Mouse (Mus musculus) heart, embryonic 12.5 days (tissue): ENCODE results near the gene Prkd1. TPM values are rescaled to one million over a fixed set of nuclear protein-coding genes. Genes with fewer than 3 reads are reported as not detected.

Source experiments
- ATAC-seq: fragments of 200-750 bp; cut with Nextera tagmentation; 2 replicates; pipeline ENCODE4 v1.8.0; 2017; ENCODE audit warnings: moderate TSS enrichment, moderate library complexity; ENCODE audit not compliant: insufficient number of reproducible peaks, low FRiP score
- H3K27ac ChIP-seq: fragments of 300-500 bp; sonication (generic); 2 replicates; pipeline ENCODE4 v1.5.1; 2016; ENCODE audit warnings: mild to moderate bottlenecking, moderate library complexity; ENCODE audit not compliant: poor library complexity, severe bottlenecking
- H3K27me3 ChIP-seq: fragments of 300-500 bp; sonication (generic); replicated peaks from 2 replicates; pipeline ENCODE4 v1.6.1; 2016; ENCODE audit warnings: mild to moderate bottlenecking, moderate library complexity
- H3K36me3 ChIP-seq: fragments of 300-500 bp; sonication (generic); 2 replicates; pipeline ENCODE4 v1.6.1; 2016; ENCODE audit warnings: mild to moderate bottlenecking, moderate library complexity
- H3K4me1 ChIP-seq: fragments of 300-500 bp; sonication (generic); replicated peaks from 2 replicates; pipeline ENCODE4 v1.6.1; 2016; ENCODE audit warnings: mild to moderate bottlenecking
- H3K4me2 ChIP-seq: fragments of 300-500 bp; sonication (generic); 2 replicates; pipeline ENCODE4 v1.6.1; 2016; ENCODE audit warnings: mild to moderate bottlenecking, moderate library complexity
- H3K4me3 ChIP-seq: fragments of 300-500 bp; sonication (generic); 2 replicates; pipeline ENCODE4 v1.5.1; 2016; ENCODE audit warnings: mild to moderate bottlenecking
- H3K9ac ChIP-seq: fragments of 300-500 bp; sonication (generic); 2 replicates; pipeline ENCODE4 v1.6.1; 2016; ENCODE audit warnings: mild to moderate bottlenecking, moderate library complexity
- H3K9me3 ChIP-seq: fragments of 300-500 bp; sonication (generic); replicated peaks from 2 replicates; pipeline ENCODE4 v1.6.1; 2016; ENCODE audit warnings: mild to moderate bottlenecking, moderate library complexity
- WGBS: fragments of 180-500 bp; shearing (Covaris S2); methylation state at CpG from one replicate; pipeline ENCODE4 v1.1.7; 2016; 5-methylcytosine and 5-hydroxymethylcytosine counted together
- polyA plus RNA-seq: library from polyadenylated mRNA; unstranded; fragments of >200 nt; fragmentation: Nextera tagmentation; extraction: Ambion mirVana; gene quantifications from 2 replicates; pipeline ENCODE4 v1.2.1, GENCODE M21; 2016

Gene Prkd1
- polyA plus RNA-seq, 1 experiment from 2014 or later, result 7.7 TPM

DNA sequence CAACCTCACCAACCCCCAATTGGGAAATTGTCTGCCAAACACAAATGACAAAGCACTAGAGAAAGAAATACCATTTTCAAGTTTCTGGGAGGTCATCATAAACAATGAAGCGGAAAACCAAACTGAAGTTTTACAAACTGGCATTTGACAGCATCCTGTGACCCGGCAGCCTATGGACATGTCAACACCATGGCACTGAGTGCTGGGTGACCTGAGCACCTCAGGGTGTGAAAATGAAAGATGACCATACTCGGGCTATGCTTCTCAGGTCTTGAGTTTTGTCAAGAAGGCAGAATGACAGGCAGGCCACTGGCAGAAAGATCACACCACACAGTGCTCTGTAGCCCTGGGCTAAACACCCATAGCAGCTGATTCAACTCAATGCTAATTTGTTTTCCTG, 94.7 kb downstream of the Prkd1 start:
- no peak overlapping the region for H3K9ac ChIP-seq
- H3K27me3 ChIP-seq, result no peaks in the 10 kb centered on the region
- peaks cover 3% of the 10 kb centered on the region; the same call in 1 of the 2 replicates for H3K4me1 ChIP-seq
- no peak for ATAC-seq
- H3K36me3 ChIP-seq, result no peaks in the 10 kb centered on the region
- H3K9me3 ChIP-seq, result no peaks in the 10 kb centered on the region
- 46% methylated on average over 3 of the region's 3 CpGs for WGBS
- no peak overlapping the region for H3K27ac ChIP-seq
- H3K4me3 ChIP-seq, result no peak overlapping the region
- no peak overlapping the region for H3K4me2 ChIP-seq

DNA sequence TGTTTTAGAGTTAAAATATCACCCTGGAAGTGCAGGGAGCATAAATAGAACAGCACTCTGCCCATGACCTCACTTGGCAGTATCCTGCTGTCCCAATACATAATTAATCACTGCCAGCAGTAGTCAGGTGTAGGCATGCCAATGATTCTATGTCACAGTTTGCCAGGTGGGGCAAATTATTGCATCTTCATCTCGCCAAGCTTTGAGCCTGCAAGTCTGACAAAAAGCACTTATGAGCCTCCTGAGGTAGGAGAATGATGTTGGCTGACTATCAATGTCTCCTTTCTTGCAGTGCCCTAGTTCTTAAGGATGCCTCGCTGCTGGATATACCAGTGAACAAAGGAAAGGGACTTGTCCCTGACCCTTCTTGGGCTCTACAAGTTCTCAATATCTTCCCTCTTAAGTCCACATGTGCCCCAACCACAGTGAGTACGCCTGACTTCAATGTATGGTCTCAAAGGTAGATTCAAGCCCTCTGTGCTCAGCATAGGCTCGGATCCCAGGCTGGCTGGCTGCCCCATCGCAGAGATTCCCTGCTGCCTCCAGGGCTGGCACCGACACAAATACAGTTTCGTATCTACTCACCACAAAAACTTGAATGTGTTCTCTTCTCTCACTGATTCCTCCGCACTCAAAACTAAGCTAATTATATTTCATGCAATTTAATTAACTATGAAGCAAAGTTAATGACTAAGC, 98.9 kb downstream of the Prkd1 start:
- Histone ChIP-seq H3K27ac (no peak overlapping the region), H3K36me3 (no peaks in the 10 kb centered on the region), H3K9me3 (no peaks in the 10 kb centered on the region), H3K4me3 (no peak overlapping the region), H3K4me2 (no peak overlapping the region), H3K4me1 (peaks cover 21% of the 10 kb centered on the region), H3K27me3 (no peaks in the 10 kb centered on the region), H3K9ac (no peak overlapping the region)
- 84% methylated on average over 8 of the region's 8 CpGs for WGBS
- ATAC-seq, result no peak

DNA sequence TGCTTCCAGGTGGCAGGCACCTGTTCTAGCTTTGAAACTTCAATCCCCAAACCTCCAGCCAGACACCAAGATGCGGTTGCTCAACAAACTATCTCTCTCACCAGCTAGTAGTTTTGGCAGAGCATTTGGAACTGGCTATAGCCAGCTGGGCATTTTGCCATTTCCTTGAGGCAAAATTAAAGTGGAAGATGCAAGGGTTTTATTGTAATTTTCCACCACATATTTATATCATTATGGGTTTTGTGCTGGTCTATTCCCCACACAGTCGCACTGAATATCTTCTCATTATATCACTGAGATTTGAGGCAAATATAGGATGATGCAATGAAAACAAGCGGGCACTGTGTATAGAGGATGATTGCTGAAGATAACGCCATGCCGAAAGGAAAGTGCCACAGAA, 102.5 kb downstream of the Prkd1 start:
- H3K9me3 ChIP-seq, result no peaks in the 10 kb centered on the region
- H3K27ac ChIP-seq, result no peak overlapping the region
- H3K4me3 ChIP-seq, result no peak overlapping the region
- H3K9ac ChIP-seq, result no peak overlapping the region
- no peak for ATAC-seq
- H3K27me3 ChIP-seq, result no peaks in the 10 kb centered on the region
- H3K4me1 ChIP-seq, result peaks cover 32% of the 10 kb centered on the region
- WGBS, result 75% methylated on average over 5 of the region's 5 CpGs
- no peak overlapping the region for H3K4me2 ChIP-seq
- H3K36me3 ChIP-seq, result no peaks in the 10 kb centered on the region

DNA sequence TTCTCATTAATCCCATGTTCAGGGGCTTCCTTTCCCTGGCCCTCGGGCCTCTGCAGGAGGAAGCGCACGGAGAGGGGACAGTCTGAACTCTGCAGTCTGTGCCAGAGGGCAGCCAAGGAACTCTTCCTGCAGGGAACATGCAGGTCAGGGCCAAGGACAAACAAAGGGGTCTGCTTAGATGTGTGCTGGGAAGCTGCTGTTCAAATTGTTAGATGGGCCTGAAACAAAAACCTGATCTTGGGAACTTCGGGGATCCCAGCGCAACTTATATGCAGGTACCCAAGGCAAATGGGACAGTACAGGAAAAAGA, 103.3 kb downstream of the Prkd1 start:
- no peaks in the 10 kb centered on the region for H3K27me3 ChIP-seq
- no peak for ATAC-seq
- no peaks in the 10 kb centered on the region for H3K9me3 ChIP-seq
- H3K4me1 ChIP-seq, result peaks cover 32% of the 10 kb centered on the region
- H3K4me2 ChIP-seq, result no peak overlapping the region
- peak overlapping the region; percentile 36; the same call in 1 of the 2 replicates for H3K27ac ChIP-seq
- no peak overlapping the region for H3K9ac ChIP-seq
- H3K36me3 ChIP-seq, result no peaks in the 10 kb centered on the region
- WGBS, result 52% methylated on average over 5 of the region's 5 CpGs
- no peak overlapping the region for H3K4me3 ChIP-seq

DNA sequence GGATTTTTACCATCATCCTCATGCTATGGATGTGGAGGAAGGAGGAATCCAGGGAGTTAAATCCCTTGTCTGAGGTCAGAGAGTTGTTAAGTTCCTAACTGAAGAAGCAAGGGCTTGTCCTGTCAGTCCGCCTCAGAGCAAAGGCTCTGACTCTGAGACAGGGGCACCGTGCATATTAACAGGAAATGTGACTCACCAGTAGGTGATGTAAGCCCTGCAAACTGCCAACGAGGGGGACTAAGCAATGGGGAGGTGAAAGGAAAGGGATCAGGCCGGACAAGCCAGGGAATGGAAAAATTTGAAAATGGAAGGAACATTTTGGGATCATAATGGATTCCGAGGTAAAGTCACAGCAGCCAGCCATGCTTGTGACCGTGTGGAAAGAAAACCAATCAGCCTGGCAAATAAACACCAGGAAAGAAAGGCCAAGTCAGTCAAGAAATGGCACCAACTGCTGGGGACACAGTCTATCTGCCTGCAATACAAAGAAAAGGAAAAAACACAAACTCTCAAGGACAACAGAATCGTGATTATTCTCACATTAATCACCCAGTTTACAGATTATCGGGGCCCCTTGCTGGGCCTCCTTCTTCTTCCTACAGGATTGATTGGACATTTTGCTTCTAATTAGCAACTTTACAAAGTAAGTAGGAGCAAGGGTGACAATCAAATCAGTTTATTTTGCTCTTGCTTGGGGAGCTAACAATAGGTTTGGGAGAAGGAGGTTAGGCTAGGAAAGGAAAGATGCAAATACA, 103.9 kb downstream of the Prkd1 start:
- no peak overlapping the region; the same call in 1 of the 2 replicates for H3K4me2 ChIP-seq
- no peaks in the 10 kb centered on the region for H3K36me3 ChIP-seq
- no peak overlapping the region for H3K4me3 ChIP-seq
- no peak overlapping the region for H3K9ac ChIP-seq
- 36% methylated on average over 8 of the region's 8 CpGs for WGBS
- peak; percentile 67; the same call in 1 of the 2 replicates for ATAC-seq
- no peaks in the 10 kb centered on the region for H3K27me3 ChIP-seq
- peaks cover 32% of the 10 kb centered on the region for H3K4me1 ChIP-seq
- peak overlapping the region; percentile 36 for H3K27ac ChIP-seq
- no peaks in the 10 kb centered on the region for H3K9me3 ChIP-seq

DNA sequence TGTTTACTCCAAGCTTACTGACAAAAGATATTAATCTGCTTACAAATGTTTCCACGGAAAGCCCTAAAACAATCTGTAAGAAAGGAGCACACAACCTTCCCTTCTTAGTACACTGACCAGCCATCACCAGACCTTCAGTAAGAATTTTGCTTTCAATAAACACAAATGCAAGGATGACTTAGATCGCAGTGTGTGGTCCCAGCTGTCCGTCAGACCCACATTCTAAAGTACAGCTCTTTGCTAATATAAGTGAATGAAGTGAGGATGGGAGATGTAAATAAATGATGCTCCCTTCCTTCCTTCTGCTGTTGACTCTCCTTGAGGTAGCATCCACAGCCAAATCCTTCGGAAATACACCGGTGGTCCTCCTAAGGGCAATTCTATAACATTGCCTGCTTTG, 108.1 kb downstream of the Prkd1 start:
- Histone ChIP-seq H3K9me3 (no peaks in the 10 kb centered on the region), H3K27me3 (no peaks in the 10 kb centered on the region)

DNA sequence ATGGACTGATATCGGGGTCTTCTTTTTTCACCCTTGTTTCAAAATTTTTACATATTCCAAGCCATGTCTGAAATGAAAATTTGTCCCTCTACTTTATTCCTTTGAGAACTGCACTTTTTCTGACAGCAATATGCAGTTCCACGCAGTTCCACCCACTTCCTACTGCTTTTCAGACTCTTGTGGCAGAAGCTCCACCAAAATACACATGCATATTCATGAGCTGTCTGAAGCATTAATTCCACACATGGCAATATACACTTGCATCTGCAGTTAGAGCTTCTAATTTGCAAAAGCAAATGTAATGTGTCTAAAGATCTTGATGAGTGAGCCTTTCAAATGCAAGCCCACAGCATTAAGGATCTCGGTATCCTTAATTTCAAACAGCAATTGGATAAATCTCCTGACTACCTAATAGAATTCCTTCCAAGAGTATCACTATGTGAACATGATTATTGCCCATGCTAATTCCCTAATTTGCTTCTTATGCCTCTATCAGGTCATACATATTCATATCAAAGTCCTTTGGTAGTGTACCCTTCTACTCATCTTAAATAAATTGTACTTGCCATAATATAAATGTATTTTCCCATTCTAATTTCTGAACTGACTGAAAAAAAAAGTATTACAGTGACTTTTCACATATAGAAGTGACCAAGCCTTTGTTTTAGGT, 110.5 kb downstream of the Prkd1 start:
- Histone ChIP-seq H3K4me2 (no peak overlapping the region), H3K9ac (no peak overlapping the region), H3K27ac (no peak overlapping the region), H3K9me3 (no peaks in the 10 kb centered on the region), H3K27me3 (no peaks in the 10 kb centered on the region), H3K4me1 (no peaks in the 10 kb centered on the region), H3K36me3 (no peaks in the 10 kb centered on the region), H3K4me3 (no peak overlapping the region)
- ATAC-seq, result no peak
- WGBS, result 86% methylated on average over 3 of the region's 3 CpGs

More for the DNA sequence above, 108.1 kb downstream of the Prkd1 start:
- 81% methylated on average over 5 of the region's 5 CpGs for WGBS
- peaks cover 18% of the 10 kb centered on the region for H3K4me1 ChIP-seq
- no peak overlapping the region for H3K9ac ChIP-seq
- no peak overlapping the region for H3K4me2 ChIP-seq
- H3K27ac ChIP-seq, result no peak overlapping the region
- no peak for ATAC-seq
- no peak overlapping the region for H3K4me3 ChIP-seq
- no peaks in the 10 kb centered on the region for H3K36me3 ChIP-seq

DNA sequence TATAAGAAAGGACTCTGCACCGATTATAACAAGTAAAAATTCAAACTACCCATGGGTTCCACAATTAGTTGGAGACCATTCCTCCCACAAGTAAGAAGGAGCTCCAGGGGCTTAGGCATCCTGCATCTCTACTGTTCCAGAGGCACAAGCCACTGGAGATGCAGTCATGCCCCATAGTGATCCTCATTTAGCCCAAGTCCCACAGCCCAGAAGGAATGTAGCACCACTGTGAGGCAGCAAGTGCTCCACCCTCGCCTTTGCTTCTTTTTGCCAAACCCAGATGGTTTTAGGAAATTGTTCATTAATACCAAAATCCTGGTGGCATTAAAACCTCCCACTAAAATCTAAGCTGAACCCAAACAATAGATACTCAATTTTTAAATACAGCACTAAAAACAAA, 111.1 kb downstream of the Prkd1 start:
- WGBS, result 82% methylated on average over 2 of the region's 2 CpGs
- Histone ChIP-seq H3K27me3 (no peaks in the 10 kb centered on the region), H3K9me3 (no peaks in the 10 kb centered on the region), H3K27ac (no peak overlapping the region), H3K36me3 (no peaks in the 10 kb centered on the region), H3K4me3 (no peak overlapping the region), H3K4me2 (no peak overlapping the region), H3K9ac (no peak overlapping the region), H3K4me1 (no peaks in the 10 kb centered on the region)
- ATAC-seq, result no peak

DNA sequence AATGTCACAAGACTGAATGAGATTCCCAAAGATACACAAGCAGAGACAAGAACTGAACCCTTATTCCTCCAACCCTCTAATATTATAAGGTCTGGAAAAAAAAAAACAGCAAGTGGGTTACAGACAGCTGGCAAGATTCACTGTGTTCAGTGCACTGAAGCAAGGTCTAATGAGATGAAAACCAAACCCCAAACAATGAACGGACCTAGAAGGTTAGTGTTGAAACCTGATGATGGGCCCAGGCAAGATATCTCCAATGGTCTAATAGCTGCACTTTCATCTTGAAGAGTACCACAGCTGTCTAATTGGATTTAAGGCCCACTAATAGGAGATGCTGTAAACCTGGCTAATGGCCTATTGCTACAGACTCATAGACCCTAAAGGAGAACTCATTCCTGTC, 111.9 kb downstream of the Prkd1 start:
- Histone ChIP-seq H3K4me2 (no peak overlapping the region), H3K36me3 (no peaks in the 10 kb centered on the region), H3K9me3 (no peaks in the 10 kb centered on the region), H3K9ac (no peak overlapping the region), H3K4me1 (no peaks in the 10 kb centered on the region), H3K27me3 (no peaks in the 10 kb centered on the region), H3K27ac (no peak overlapping the region), H3K4me3 (no peak overlapping the region)
- 54% methylated on average over 1 of the region's 1 CpGs for WGBS
- no peak for ATAC-seq

DNA sequence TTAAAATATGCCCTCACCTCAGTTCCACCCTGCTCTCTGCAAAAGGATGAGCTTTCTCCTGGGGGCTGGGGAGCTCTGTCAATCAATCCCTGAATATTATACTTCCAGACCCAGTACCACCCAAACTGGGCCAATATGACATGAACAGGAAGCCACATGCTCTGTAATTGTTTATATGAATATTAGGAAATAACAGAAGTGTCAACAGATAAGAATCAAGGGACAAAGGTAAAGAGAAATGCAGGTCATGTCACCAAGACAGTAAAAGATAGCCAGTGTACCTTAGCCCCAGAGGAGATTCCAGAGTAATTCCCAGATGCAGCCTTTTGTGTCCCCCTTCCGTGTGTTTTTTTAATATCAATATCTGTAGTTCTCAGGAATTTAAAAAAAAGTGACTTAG, 120.3 kb downstream of the Prkd1 start:
- no peaks in the 10 kb centered on the region for H3K9me3 ChIP-seq
- H3K4me2 ChIP-seq, result no peak overlapping the region
- H3K9ac ChIP-seq, result no peak overlapping the region
- ATAC-seq, result no peak
- no peak overlapping the region for H3K27ac ChIP-seq
- no peaks in the 10 kb centered on the region for H3K4me1 ChIP-seq
- H3K4me3 ChIP-seq, result no peak overlapping the region
- no peaks in the 10 kb centered on the region for H3K36me3 ChIP-seq
- no peaks in the 10 kb centered on the region for H3K27me3 ChIP-seq
- 89% methylated on average over 1 of the region's 1 CpGs for whole genome bisulfite sequencing

DNA sequence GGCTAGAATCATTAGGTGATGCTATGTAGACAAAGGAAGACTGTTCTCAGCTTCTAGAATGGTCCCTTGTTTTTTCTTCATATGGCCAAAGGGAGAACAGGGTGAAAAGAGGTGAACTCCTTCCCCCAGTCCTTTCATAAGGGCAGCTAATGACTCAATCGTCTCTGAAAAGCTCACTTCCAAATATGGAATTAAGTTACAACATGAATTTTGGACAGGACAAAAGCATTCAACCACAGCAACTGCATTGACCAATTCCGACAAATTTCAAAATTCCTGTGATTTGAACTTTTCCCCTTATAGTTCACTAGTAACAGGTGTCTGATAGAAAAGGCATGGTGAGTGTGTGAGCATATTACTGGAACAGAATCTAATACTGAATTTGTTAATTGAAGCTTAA, 124.8 kb downstream of the Prkd1 start:
- WGBS, result 72% methylated on average over 2 of the region's 2 CpGs
- no peak overlapping the region for H3K27ac ChIP-seq
- no peak overlapping the region for H3K9ac ChIP-seq
- H3K4me1 ChIP-seq, result no peaks in the 10 kb centered on the region
- ATAC-seq, result no peak
- H3K4me3 ChIP-seq, result no peak overlapping the region
- no peak overlapping the region for H3K4me2 ChIP-seq
- H3K27me3 ChIP-seq, result no peaks in the 10 kb centered on the region
- no peaks in the 10 kb centered on the region for H3K36me3 ChIP-seq
- no peaks in the 10 kb centered on the region for H3K9me3 ChIP-seq
